Mouse (Mus musculus): ENCODE measurements around the gene Cwc27.

Cwc27 gene

GRCm38 (mm10) chr13:104779104-104779670 lies 37.8 kb downstream of the Cwc27 start:
- peak; percentile 56 for DNase-seq (ENCODE audit: low read depth, low spot score)

- peak; percentile 30 for DNase-seq (ENCODE audit: low read depth, low spot score)
Measured at GRCm38 (mm10) chr13:104763193-104763592, 53.7 kb downstream of the Cwc27 start.

- DNase-seq (ENCODE audit: low read depth, low spot score): no peak
Measured at GRCm38 (mm10) chr13:104762401-104762800, 54.5 kb downstream of the Cwc27 start.

GRCm38 (mm10) chr13:104759381-104759780 lies 57.6 kb downstream of the Cwc27 start:
- DNase-seq (ENCODE audit: low read depth, low spot score): no peak

GRCm38 (mm10) chr13:104747032-104747431 lies 69.9 kb downstream of the Cwc27 start:
- no peak for DNase-seq (ENCODE audit: low read depth, low spot score)

GRCm38 (mm10) chr13:104742866-104743265 lies 74.1 kb downstream of the Cwc27 start:
- DNase-seq (ENCODE audit: low read depth, low spot score): no peak

- no peak for DNase-seq (ENCODE audit: low read depth, low spot score)
Measured at GRCm38 (mm10) chr13:104729261-104730046, 87.5 kb downstream of the Cwc27 start.

GRCm38 (mm10) chr13:104727681-104728080 lies 89.3 kb downstream of the Cwc27 start:
- DNase-seq (ENCODE audit: low read depth, low spot score): no peak

- peak; percentile 8 for DNase-seq (ENCODE audit: low read depth, low spot score)
Measured at GRCm38 (mm10) chr13:104720133-104720532, 96.8 kb downstream of the Cwc27 start.

GRCm38 (mm10) chr13:104694612-104695355 lies 122.2 kb downstream of the Cwc27 start:
- peak; percentile 15 for DNase-seq (ENCODE audit: low read depth, low spot score)

GRCm38 (mm10) chr13:104692710-104693109 lies 124.2 kb downstream of the Cwc27 start:
- DNase-seq (ENCODE audit: low read depth, low spot score): no peak

GRCm38 (mm10) chr13:104685537-104685936 lies 131.4 kb downstream of the Cwc27 start:
- no peak for DNase-seq (ENCODE audit: low read depth, low spot score)

- peak; percentile 36 for DNase-seq (ENCODE audit: low read depth, low spot score)
Measured at GRCm38 (mm10) chr13:104684361-104685011, 132.5 kb downstream of the Cwc27 start.

GRCm38 (mm10) chr13:104681212-104681611 lies 135.7 kb downstream of the Cwc27 start:
- peak; percentile 57 for DNase-seq (ENCODE audit: low read depth, low spot score)

GRCm38 (mm10) chr13:104661188-104661587 lies 155.8 kb downstream of the Cwc27 start:
- no peak for DNase-seq (ENCODE audit: low read depth, low spot score)

GRCm38 (mm10) chr13:104660042-104660680 lies 156.8 kb downstream of the Cwc27 start:
- no peak for DNase-seq (ENCODE audit: low read depth, low spot score)

- DNase-seq (ENCODE audit: low read depth, low spot score): no peak
Measured at GRCm38 (mm10) chr13:104656666-104657272, 160.2 kb downstream of the Cwc27 start.

- DNase-seq (ENCODE audit: low read depth, low spot score): no peak
Measured at GRCm38 (mm10) chr13:104655137-104655536, 161.8 kb downstream of the Cwc27 start.

- DNase-seq (ENCODE audit: low read depth, low spot score): no peak
Measured at GRCm38 (mm10) chr13:104651763-104652162, 165.2 kb downstream of the Cwc27 start.

GRCm38 (mm10) chr13:104650654-104651053 lies 166.3 kb downstream of the Cwc27 start:
- no peak for DNase-seq (ENCODE audit: low read depth, low spot score)

GRCm38 (mm10) chr13:104650145-104650544 lies 166.8 kb downstream of the Cwc27 start:
- DNase-seq (ENCODE audit: low read depth, low spot score): no peak
